In the genomic region with DNA sequence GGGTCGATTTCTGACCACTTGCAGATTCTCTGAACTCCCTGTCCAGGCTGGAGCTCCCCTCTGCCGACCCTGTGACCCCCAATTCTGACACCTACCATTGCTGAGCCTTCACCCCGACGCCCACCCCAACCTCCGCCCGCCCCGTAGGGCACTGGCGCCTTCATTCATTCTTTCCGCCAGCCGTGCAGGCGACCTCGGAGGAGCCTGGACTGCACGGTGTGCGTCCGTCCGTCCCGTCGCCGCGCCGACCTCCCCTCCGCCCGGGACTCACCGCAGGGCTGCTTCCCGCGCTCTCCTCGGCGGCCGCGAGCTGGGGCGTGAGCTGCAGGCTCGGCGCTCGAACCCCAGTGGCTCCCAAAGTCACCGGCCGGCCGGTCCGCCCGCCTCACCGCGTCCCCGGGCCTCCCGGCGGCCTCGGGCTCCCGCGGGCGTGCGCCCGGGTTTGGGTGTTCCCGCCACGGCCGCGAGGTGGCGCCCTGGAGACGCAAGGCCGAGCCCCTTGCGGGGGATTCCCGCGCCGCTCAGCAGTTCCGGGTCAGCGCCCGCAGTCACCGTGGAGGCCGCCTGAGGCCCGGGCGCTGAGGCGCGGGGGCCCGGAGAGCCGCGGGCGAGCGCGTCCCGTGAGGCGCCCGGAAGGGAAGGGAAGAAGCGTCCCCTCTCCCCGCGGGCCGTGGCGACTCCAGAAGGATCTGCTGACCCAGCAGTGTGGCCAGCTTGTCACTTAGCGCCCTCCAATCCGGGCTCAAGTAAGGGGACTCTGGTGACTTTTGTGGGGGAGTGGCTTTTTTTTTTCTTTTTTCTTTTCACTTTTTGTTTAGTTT, we compare ENCODE assay signal across 8 mouse cellular contexts. TPM values are rescaled to one million over a fixed set of nuclear protein-coding genes. Genes with fewer than 3 reads are reported as not detected.
DNase-seq lines count a peak whose midpoint lies in the region; ATAC-seq and TF ChIP-seq lines count a peak whose summit lies in the region.

A gene (plus strand): TSS at position 547 of the 821 bp plus-strand sequence.
A gene (minus strand): TSS at position 679 of the 821 bp plus-strand sequence.

- peak within 1 kb of the TSS; percentile 80 for H3K4me3 ChIP-seq in ES-Bruce4 (ENCODE audit: low read depth, low read length)
- peak within 1 kb of the TSS; percentile 40 for H3K4me3 ChIP-seq in forebrain, embryonic 15.5 days
- peak within 1 kb of the TSS; percentile 82 for H3K4me3 ChIP-seq in lung, embryonic 15.5 days

- intact Hi-C loops in heart, postnatal 25 days (cut with DNase I): no loop called here

- 0 out of 2 replicates have a peak, but pooled peaks cover under 1% of the 10 kb centered on the region for H3K36me3 ChIP-seq in ES-Bruce4 (ENCODE audit: control insufficient read depth, insufficient read depth, low read length, poor library complexity, severe bottlenecking)
- no peaks in the 10 kb centered on the region for H3K36me3 ChIP-seq in forebrain, embryonic 15.5 days
- H3K36me3 ChIP-seq in lung, embryonic 15.5 days: no peaks in the 10 kb centered on the region

- WGBS in forebrain, embryonic 15.5 days: under 1% methylated on average over 81 of the region's 86 CpGs
- WGBS in lung, embryonic 15.5 days: under 1% methylated on average over 81 of the region's 86 CpGs

- H3K4me2 ChIP-seq in forebrain, embryonic 15.5 days (replicated peaks): peak within 1 kb of the TSS; percentile 53
- peak within 1 kb of the TSS; percentile 85 for H3K4me2 ChIP-seq in lung, embryonic 15.5 days

- peak within 1 kb of the TSS; percentile 71 for H3K9ac ChIP-seq in ES-Bruce4 (ENCODE audit: low read depth, poor library complexity, severe bottlenecking)
- peak within 1 kb of the TSS; percentile 37 for H3K9ac ChIP-seq in forebrain, embryonic 15.5 days (replicated peaks)
- peak within 1 kb of the TSS; percentile 81 for H3K9ac ChIP-seq in lung, embryonic 15.5 days

- TF ChIP-seq CTCF in ES-Bruce4 (IDR thresholded peaks at IDR 0.05; ENCODE audit: low read depth, low read length): peak; percentile 53

- H3K27ac ChIP-seq in ES-Bruce4 (ENCODE audit: insufficient read depth, low read length): no peak within 1 kb of the TSS
- no peak within 1 kb of the TSS for H3K27ac ChIP-seq in forebrain, embryonic 15.5 days (replicated peaks)
- H3K27ac ChIP-seq in lung, embryonic 15.5 days: 0 out of 2 replicates have a peak within 1 kb of the TSS, but pooled peaks have one; percentile 5

- peak; percentile 69 for ATAC-seq in forebrain, embryonic 15.5 days (replicated peaks)
- peak; percentile 80 for ATAC-seq in lung, embryonic 15.5 days (ENCODE audit: borderline replicate concordance, extremely low read depth, low FRiP score, low TSS enrichment)
- peak; percentile 77 for ATAC-seq in neutrophil, adult 5-6 weeks (ENCODE audit: extremely low read depth, insufficient number of reproducible peaks, low FRiP score, poor library complexity, severe bottlenecking)

- H3K9me3 ChIP-seq in ES-Bruce4 (replicated peaks; ENCODE audit: control insufficient read depth, insufficient read depth, low read length, poor library complexity, severe bottlenecking): no peaks in the 10 kb centered on the region
- H3K9me3 ChIP-seq in forebrain, embryonic 15.5 days: no peaks in the 10 kb centered on the region
- H3K9me3 ChIP-seq in lung, embryonic 15.5 days: no peaks in the 10 kb centered on the region

- H3K27me3 ChIP-seq in ES-Bruce4 (ENCODE audit: control insufficient read depth, insufficient read depth, low read length, poor library complexity, severe bottlenecking): no peaks in the 10 kb centered on the region
- no peaks in the 10 kb centered on the region for H3K27me3 ChIP-seq in forebrain, embryonic 15.5 days
- no peaks in the 10 kb centered on the region for H3K27me3 ChIP-seq in lung, embryonic 15.5 days

- no peak for TF ChIP-seq POLR2A in ES-Bruce4 (IDR thresholded peaks at IDR 0.05; ENCODE audit: insufficient read depth, low read length)

- H3K4me1 ChIP-seq in ES-Bruce4 (ENCODE audit: control insufficient read depth, insufficient read depth, low read length): no peaks in the 10 kb centered on the region
- peaks cover 8% of the 10 kb centered on the region for H3K4me1 ChIP-seq in forebrain, embryonic 15.5 days
- peaks cover 26% of the 10 kb centered on the region for H3K4me1 ChIP-seq in lung, embryonic 15.5 days

- DNase-seq in cerebellum, adult 11 months: peak; percentile 11
- DNase-seq in heart, postnatal 25 days (ENCODE audit: low spot score): peak; percentile 51
- DNase-seq in layer of hippocampus, adult 18-20 months (ENCODE audit: low spot score in 2 of 2): peak; percentile 41 to 72
- peak; percentile 46 to 52 for DNase-seq in thymus, adult 18-20 months

- no peak for TF ChIP-seq EP300 in ES-Bruce4 (IDR thresholded peaks at IDR 0.05; ENCODE audit: insufficient read depth, low read depth, low read length)

RNA-seq across cellular contexts. Expression of the first gene that starts in this region (rescaled TPM):
- polyA plus RNA-seq in ES-Bruce4 (2011; ENCODE audit: insufficient read depth, insufficient read length, low read depth, missing spikeins): 2.0 and 3.7 TPM in 2 replicates
- 0.57 and 0.66 TPM in 2 replicates for polyA plus RNA-seq in forebrain, embryonic 15.5 days (2015; fragmentation: Nextera tagmentation; extraction: Ambion mirVana)
- under 1 TPM; 0.36 to 0.65 TPM for total RNA-seq in heart, postnatal 25 days (2021)
- 1 to 10 TPM; 1.5 to 2.0 TPM for total RNA-seq in layer of hippocampus, adult 18-20 months (2021)
- 4.7 TPM in 2 replicates for polyA plus RNA-seq in lung, embryonic 15.5 days (2015; fragmentation: Nextera tagmentation; extraction: Ambion mirVana)
- 0.70 and 3.2 TPM in 2 replicates for total RNA-seq in neutrophil, adult 5-6 weeks (2017)

RNA-seq across cellular contexts. Expression of the second gene that starts in this region (rescaled TPM):
- polyA plus RNA-seq in ES-Bruce4 (2011; ENCODE audit: insufficient read depth, insufficient read length, low read depth, missing spikeins): 6.2 and 6.7 TPM in 2 replicates
- 1.5 and 1.7 TPM in 2 replicates for polyA plus RNA-seq in forebrain, embryonic 15.5 days (2015; fragmentation: Nextera tagmentation; extraction: Ambion mirVana)
- total RNA-seq in heart, postnatal 25 days (2021): 1 to 10 TPM; 1.7 to 2.4 TPM
- 1 to 10 TPM; 4.6 to 4.8 TPM for total RNA-seq in layer of hippocampus, adult 18-20 months (2021)
- polyA plus RNA-seq in lung, embryonic 15.5 days (2015; fragmentation: Nextera tagmentation; extraction: Ambion mirVana): 12.3 and 15.0 TPM in 2 replicates
- total RNA-seq in neutrophil, adult 5-6 weeks (2017): 4.5 and 4.9 TPM in 2 replicates
